Mouse (Mus musculus) forebrain, embryonic 10.5 days (tissue): ENCODE data around the gene Sgk1. TPM values are rescaled to one million over a fixed set of nuclear protein-coding genes. Genes with fewer than 3 reads are reported as not detected.

Source experiments
- DNase-seq: peaks from one replicate; pipeline ENCODE4 v3.0.0-alpha.2; 2017; ENCODE audit warnings: low spot score; ENCODE audit errors: extremely low spot score
- H3K27ac ChIP-seq: fragments of 300-500 bp; sonication (generic); 2 replicates; pipeline ENCODE4 v1.5.1; 2016; ENCODE audit warnings: mild to moderate bottlenecking
- H3K27me3 ChIP-seq: fragments of 300-500 bp; sonication (generic); 2 replicates; pipeline ENCODE4 v1.6.1; 2016; ENCODE audit warnings: mild to moderate bottlenecking; ENCODE audit not compliant: poor library complexity, severe bottlenecking
- H3K36me3 ChIP-seq: fragments of 300-500 bp; sonication (generic); replicated peaks from 2 replicates; pipeline ENCODE4 v1.6.1; 2016; ENCODE audit warnings: mild to moderate bottlenecking, moderate library complexity
- H3K4me1 ChIP-seq: fragments of 300-500 bp; sonication (generic); 2 replicates; pipeline ENCODE4 v1.6.1; 2016
- H3K4me3 ChIP-seq: fragments of 300-500 bp; sonication (generic); 2 replicates; pipeline ENCODE4 v1.5.1; 2016; ENCODE audit warnings: mild to moderate bottlenecking, moderate library complexity
- H3K9me3 ChIP-seq: fragments of 300-500 bp; sonication (generic); 2 replicates; pipeline ENCODE4 v1.6.1; 2016; ENCODE audit warnings: mild to moderate bottlenecking, moderate library complexity
- WGBS: fragments of 180-500 bp; shearing (Covaris S2); methylation state at CpG from one replicate; pipeline ENCODE4 v1.1.7; 2016; 5-methylcytosine and 5-hydroxymethylcytosine counted together
- polyA plus RNA-seq: library from polyadenylated mRNA; unstranded; fragments of >200 nt; fragmentation: Nextera tagmentation; extraction: Ambion mirVana; gene quantifications from 2 replicates; pipeline ENCODE4 v1.2.1, GENCODE M21; 2016

Sgk1 gene
- polyA plus RNA-seq, 1 experiment from 2014 or later, result 17.8 TPM

DNA sequence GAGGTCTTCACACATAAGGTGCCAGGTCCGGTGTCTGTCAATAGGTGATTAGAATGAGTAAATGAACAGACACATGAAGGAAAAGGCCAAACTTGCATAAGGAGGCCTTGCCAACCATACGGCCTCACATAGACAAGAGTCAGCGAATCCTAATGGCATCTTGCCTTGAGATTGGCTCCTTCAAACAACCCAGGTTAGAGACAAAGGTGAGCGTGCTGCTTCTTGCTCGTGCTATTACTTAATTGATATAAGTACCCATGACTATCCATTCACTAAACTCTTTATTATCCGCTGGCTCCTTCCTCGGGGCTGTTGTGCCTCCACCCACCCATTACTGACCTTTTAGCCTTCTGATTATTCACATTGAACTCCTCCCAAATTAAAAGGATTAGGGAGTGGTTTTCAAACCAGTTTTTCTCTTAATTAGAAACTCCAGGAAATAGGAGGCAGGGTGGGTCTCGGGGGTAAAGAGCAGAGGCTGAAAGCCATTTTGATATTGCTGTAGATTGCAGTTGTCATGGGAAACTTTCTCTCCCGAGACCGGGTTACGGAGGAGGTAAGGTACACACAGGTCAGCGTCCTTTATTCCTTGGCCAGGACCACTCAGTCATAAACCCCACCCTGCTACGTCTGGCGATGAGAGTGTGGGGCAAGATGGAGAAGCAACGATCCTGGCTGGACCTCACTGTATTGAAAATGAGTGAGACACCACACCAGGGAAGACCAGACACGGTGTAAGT, 33.9 kb upstream of the Sgk1 start:
- 65% methylated on average over 16 of the region's 16 CpGs for WGBS
- Histone ChIP-seq H3K4me3 (no peak overlapping the region), H3K27me3 (peaks cover 36% of the 10 kb centered on the region), H3K36me3 (no peaks in the 10 kb centered on the region), H3K27ac (no peak overlapping the region), H3K4me1 (peaks cover 8% of the 10 kb centered on the region), H3K9me3 (no peaks in the 10 kb centered on the region)
- DNase-seq, result no peak

DNA sequence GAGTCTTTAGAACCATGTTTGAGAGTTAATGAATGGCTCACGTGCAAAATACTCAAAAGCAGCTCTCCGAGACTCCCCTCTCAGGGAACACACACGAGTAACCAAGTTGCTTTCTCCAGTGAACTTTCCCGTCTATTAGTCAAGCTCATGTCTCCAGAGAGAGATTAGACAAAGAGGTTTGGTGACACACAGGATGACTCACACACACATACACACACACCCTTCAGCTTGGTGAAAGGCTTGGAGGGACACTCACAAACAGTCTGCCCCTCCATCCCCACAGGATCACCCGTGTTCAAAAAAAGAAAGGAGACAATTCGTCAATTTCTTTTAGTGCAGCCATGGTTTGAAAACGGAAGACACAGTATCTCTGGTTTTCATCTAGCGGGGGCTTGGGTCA, 32.7 kb upstream of the Sgk1 start:
- H3K27ac ChIP-seq, result no peak overlapping the region
- 84% methylated on average over 8 of the region's 8 CpGs for WGBS
- H3K27me3 ChIP-seq, result peaks cover 31% of the 10 kb centered on the region
- DNase-seq, result no peak
- H3K36me3 ChIP-seq, result no peaks in the 10 kb centered on the region
- H3K4me1 ChIP-seq, result peaks cover 8% of the 10 kb centered on the region
- H3K9me3 ChIP-seq, result no peaks in the 10 kb centered on the region
- H3K4me3 ChIP-seq, result no peak overlapping the region

DNA sequence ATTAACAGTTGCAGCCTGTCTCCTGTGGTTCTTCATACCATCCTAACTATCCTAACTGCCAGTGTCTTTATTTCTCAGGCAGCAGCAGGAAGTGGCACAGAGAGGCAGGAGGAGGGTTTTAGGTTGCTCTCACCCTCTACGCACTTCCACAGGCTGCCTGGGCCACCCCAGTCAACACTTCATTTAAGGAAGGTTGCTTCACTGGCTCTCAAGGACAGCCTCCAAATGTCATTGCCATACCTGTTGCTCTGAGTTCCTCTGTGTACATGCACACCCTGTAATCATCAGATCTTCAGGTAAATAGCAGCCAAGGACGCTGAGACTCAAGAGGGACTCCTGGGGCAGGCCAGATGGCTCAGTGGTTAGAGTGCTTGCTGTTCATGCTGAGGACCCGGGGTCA, 31.7 kb upstream of the Sgk1 start:
- Histone ChIP-seq H3K36me3 (no peaks in the 10 kb centered on the region), H3K4me1 (peaks cover 4% of the 10 kb centered on the region), H3K27me3 (peaks cover 31% of the 10 kb centered on the region), H3K4me3 (no peak overlapping the region), H3K27ac (no peak overlapping the region), H3K9me3 (no peaks in the 10 kb centered on the region)
- DNase-seq, result no peak
- 95% methylated on average over 3 of the region's 3 CpGs for WGBS

DNA sequence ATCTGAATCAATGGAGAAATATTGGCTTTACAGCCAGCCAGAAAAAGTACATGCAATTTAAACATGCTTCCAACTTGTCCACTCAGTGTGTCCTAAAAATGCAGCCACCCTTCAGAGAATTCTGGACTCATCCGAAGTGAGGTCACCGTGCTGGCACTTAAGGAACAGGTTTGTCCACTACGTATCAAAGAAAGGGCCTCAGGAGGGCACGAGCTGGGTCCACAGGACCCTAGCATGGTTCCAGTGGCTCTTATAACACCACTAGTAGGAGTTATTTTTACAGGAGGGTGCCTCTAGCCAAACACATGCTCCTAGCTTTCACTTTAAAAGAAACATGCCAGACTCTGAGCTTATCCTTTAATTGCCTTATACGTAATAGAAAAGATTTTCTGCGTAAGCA, 28.9 kb upstream of the Sgk1 start:
- WGBS, result 87% methylated on average over 6 of the region's 6 CpGs
- peaks cover 22% of the 10 kb centered on the region for H3K27me3 ChIP-seq
- no peaks in the 10 kb centered on the region for H3K9me3 ChIP-seq
- H3K4me3 ChIP-seq, result no peak overlapping the region
- H3K36me3 ChIP-seq, result no peaks in the 10 kb centered on the region
- H3K4me1 ChIP-seq, result peaks cover 2% of the 10 kb centered on the region
- H3K27ac ChIP-seq, result no peak overlapping the region
- DNase-seq, result no peak

DNA sequence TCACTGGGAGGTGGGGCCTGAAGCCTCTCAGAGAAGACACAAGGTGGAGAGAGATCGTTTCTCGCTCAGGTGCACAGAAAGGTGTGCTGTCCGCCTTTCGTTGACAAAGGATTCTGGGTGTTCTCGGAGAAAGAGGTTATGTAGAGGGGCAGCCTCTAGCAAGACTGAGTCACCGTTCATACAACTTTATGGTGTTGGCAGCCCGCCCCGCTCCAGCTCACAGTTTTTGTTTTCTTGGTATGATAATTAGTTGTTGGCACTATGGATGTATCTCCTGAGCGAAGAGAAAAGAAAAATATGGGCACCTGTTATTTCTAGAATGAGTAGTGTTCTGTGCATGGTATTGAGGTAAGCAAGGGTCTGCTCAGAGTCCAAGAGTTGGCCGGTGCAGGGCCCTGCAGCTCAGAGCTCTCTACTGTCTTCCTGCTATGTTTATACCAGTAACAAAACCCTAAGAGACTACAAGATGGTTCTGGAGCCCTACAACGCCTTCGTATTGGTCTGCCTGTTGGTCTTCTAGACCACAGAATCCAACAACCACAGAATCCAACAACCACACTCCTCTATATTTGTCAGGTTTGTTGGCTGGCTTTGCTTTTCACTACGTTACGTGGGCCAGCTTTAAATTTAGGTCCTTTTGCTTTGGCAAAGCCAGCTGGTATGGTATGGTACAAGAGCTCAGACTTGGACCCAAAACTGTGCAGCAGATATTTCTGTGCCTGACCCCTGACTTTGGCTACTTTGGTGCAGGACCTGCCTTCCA, 28.2 kb upstream of the Sgk1 start:
- Histone ChIP-seq H3K4me1 (no peaks in the 10 kb centered on the region), H3K9me3 (no peaks in the 10 kb centered on the region), H3K4me3 (no peak overlapping the region), H3K27me3 (peaks cover 22% of the 10 kb centered on the region), H3K27ac (no peak overlapping the region), H3K36me3 (no peaks in the 10 kb centered on the region)
- WGBS, result 94% methylated on average over 14 of the region's 14 CpGs
- no peak for DNase-seq

GRCm38 (mm10) chr10:21855338-21855737, 26.6 kb upstream of the Sgk1 start:
- Histone ChIP-seq H3K4me1 (no peaks in the 10 kb centered on the region), H3K27ac (no peak overlapping the region), H3K36me3 (no peaks in the 10 kb centered on the region), H3K9me3 (no peaks in the 10 kb centered on the region), H3K27me3 (peaks cover 7% of the 10 kb centered on the region; the same call in 1 of the 2 replicates), H3K4me3 (no peak overlapping the region)
- 91% methylated on average over 7 of the region's 7 CpGs for WGBS
- DNase-seq, result no peak

GRCm38 (mm10) chr10:21857676-21858075, 24.3 kb upstream of the Sgk1 start:
- Histone ChIP-seq H3K9me3 (no peaks in the 10 kb centered on the region), H3K36me3 (no peaks in the 10 kb centered on the region), H3K27ac (no peak overlapping the region), H3K4me1 (no peaks in the 10 kb centered on the region), H3K27me3 (no peaks in the 10 kb centered on the region), H3K4me3 (no peak overlapping the region)
- 69% methylated on average over 10 of the region's 10 CpGs for WGBS
- DNase-seq, result no peak

GRCm38 (mm10) chr10:21858437-21858974, 23.5 kb upstream of the Sgk1 start:
- 82% methylated on average over 7 of the region's 7 CpGs for WGBS
- Histone ChIP-seq H3K9me3 (no peaks in the 10 kb centered on the region), H3K36me3 (no peaks in the 10 kb centered on the region), H3K4me3 (no peak overlapping the region), H3K27ac (no peak overlapping the region), H3K4me1 (no peaks in the 10 kb centered on the region), H3K27me3 (no peaks in the 10 kb centered on the region)
- DNase-seq, result no peak

- H3K4me1 ChIP-seq, result peaks cover 8% of the 10 kb centered on the region; the same call in 1 of the 2 replicates
- no peaks in the 10 kb centered on the region for H3K9me3 ChIP-seq
- H3K4me3 ChIP-seq, result no peak overlapping the region
- DNase-seq, result no peak
- WGBS, result 32% methylated on average over 4 of the region's 4 CpGs
- no peaks in the 10 kb centered on the region for H3K36me3 ChIP-seq
- no peak overlapping the region for H3K27ac ChIP-seq
- H3K27me3 ChIP-seq, result no peaks in the 10 kb centered on the region
Measured at GRCm38 (mm10) chr10:21866504-21866903, 15.5 kb upstream of the Sgk1 start.

GRCm38 (mm10) chr10:21868221-21868620, 13.8 kb upstream of the Sgk1 start:
- H3K4me1 ChIP-seq, result peaks cover 8% of the 10 kb centered on the region; the same call in 1 of the 2 replicates
- H3K27me3 ChIP-seq, result no peaks in the 10 kb centered on the region
- WGBS, result 92% methylated on average over 2 of the region's 2 CpGs
- H3K4me3 ChIP-seq, result no peak overlapping the region
- H3K27ac ChIP-seq, result no peak overlapping the region
- no peak for DNase-seq
- no peaks in the 10 kb centered on the region for H3K36me3 ChIP-seq
- H3K9me3 ChIP-seq, result no peaks in the 10 kb centered on the region

- Histone ChIP-seq H3K4me3 (no peak overlapping the region), H3K27me3 (no peaks in the 10 kb centered on the region), H3K9me3 (no peaks in the 10 kb centered on the region), H3K27ac (no peak overlapping the region), H3K4me1 (peaks cover 8% of the 10 kb centered on the region; the same call in 1 of the 2 replicates), H3K36me3 (no peaks in the 10 kb centered on the region)
- 88% methylated on average over 4 of the region's 4 CpGs for WGBS
- DNase-seq, result no peak
Measured at GRCm38 (mm10) chr10:21868623-21869022, 13.4 kb upstream of the Sgk1 start.

DNA sequence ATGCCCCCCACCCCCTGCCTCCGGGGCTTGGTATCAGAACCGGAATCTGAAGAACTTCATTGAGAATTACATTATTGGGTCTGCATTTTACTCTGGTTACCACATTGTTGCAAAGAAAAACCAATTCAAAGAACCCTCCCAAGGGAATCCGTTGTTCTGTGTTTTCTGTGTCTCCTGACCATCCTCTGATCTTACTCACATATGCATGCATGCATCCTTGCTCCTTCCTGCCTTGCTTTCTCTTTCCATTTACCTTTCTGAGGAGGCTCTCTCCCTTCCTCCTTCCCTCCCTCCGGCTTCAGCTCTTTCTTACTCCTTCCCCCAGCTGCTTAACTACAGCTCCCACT, 174 bp upstream of the Sgk1 start:
- H3K27ac ChIP-seq, result peak overlapping the region; percentile 79

GRCm38 (mm10) chr10:21883587-21883986, 1.6 kb downstream of the Sgk1 start:
- Histone ChIP-seq H3K4me3 (peak overlapping the region; percentile 61), H3K4me1 (peaks cover 39% of the 10 kb centered on the region), H3K27me3 (peaks cover 46% of the 10 kb centered on the region), H3K27ac (peak overlapping the region; percentile 26; the same call in 1 of the 2 replicates), H3K36me3 (no peaks in the 10 kb centered on the region), H3K9me3 (no peaks in the 10 kb centered on the region)
- under 1% methylated on average over 12 of the region's 12 CpGs for WGBS
- peak; percentile 66 for DNase-seq

More for the DNA sequence above, 174 bp upstream of the Sgk1 start:
- Histone ChIP-seq H3K9me3 (no peaks in the 10 kb centered on the region), H3K36me3 (no peaks in the 10 kb centered on the region), H3K4me1 (peaks cover 39% of the 10 kb centered on the region), H3K4me3 (peak overlapping the region; percentile 61), H3K27me3 (peaks cover 46% of the 10 kb centered on the region)
- no peak for DNase-seq
- WGBS, result 23% methylated on average over 4 of the region's 4 CpGs
